Mouse (Mus musculus): ENCODE results near the gene St8sia1. TPM values are rescaled to one million over a fixed set of nuclear protein-coding genes. Genes with fewer than 3 reads are reported as not detected.
A peak's percentile ranks its signal among the peaks of the same experiment; 100 is the strongest.

St8sia1 gene
- polyA plus RNA-seq, 1 experiment from 2014 or later: 2.7 TPM

DNA sequence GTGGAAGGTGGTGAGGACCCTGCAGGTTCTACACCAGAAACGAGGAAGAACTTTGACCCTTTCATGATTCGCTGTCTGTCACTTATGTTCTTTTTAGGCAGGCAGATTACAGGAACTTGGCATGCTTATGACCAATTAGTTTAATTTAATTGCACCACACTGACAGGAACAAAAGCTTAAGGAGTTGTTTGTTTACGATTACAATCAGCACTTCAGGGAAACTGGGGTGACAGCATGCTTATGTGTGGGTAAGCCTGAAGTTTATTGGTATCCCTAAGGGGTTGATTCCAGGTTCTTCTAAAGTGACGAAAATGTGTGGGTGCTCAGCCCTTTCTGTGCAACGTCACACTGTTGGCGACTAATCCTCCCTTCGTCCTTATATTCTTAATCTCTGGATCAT lies 30.6 kb upstream of the St8sia1 start:
- H3K4me1 ChIP-seq (ENCODE audit: control insufficient read depth, insufficient read depth, low read length): no peaks in the 10 kb centered on the region
- no peak overlapping the region for H3K9ac ChIP-seq (replicated peaks; ENCODE audit: low read length)
- H3K36me3 ChIP-seq (replicated peaks; ENCODE audit: control insufficient read depth, insufficient read depth, low read depth, low read length): no peaks in the 10 kb centered on the region
- H3K4me2 ChIP-seq (ENCODE audit: low read depth, low read length): no peak overlapping the region
- no peaks in the 10 kb centered on the region for H3K27me3 ChIP-seq (ENCODE audit: control insufficient read depth, insufficient read depth, low read length)
- ATAC-seq (replicated peaks; ENCODE audit: insufficient number of reproducible peaks, low FRiP score, low TSS enrichment, low read depth): no peak
- DNase-seq (ENCODE audit: low spot score): no peak
- no peaks in the 10 kb centered on the region for H3K9me3 ChIP-seq (replicated peaks; ENCODE audit: control insufficient read depth, low read length)
- WGBS: 60% methylated on average over 7 of the region's 7 CpGs
- no peak overlapping the region for H3K27ac ChIP-seq (replicated peaks; ENCODE audit: low read depth, low read length)
- H3K4me3 ChIP-seq (ENCODE audit: low read depth, low read length): no peak overlapping the region

DNA sequence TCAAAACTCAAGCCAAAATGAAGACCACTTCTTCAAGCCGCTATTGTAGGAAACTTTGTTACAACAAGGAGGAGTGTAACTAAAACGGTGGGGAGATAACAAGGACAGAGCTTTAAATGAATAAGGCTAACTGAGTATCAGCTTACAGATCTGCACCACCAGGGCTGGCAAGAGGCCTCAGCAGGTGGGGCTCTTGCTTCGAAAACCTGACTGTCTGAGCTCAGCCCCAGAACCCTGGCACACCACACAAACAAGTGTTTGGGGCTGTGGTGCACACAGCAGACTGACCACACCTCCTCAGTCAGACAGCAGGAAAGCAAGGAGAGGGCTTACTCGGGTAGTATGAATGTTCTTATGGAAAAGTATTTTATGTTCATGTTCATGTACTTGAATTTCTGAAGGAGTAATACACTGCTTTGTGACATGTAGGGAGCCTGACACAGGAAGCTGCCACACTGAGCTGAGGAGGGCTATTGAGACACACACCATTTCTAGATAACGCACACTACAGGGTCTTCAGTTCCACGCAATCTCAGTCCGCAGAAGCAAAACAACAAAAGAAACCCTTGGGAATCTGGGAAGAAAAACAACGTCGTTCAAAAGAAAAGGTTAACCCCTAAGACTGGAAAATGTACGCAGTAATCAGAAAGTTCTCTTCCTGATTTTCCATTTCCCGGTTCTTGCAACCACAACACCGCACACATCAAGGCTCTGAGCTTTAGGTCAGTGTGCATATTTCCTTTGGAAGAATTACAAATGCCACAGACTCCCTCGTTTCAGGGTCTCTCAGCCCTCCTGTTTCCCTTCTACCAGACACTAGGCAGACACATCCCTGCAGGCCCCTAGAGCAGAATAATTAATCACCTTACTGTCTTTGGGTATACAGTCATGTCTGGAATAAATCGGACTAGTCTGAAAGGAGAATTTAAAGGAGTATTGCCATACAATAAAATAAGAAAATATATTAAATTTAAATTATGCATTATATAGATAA lies 29.8 kb upstream of the St8sia1 start:
- H3K4me3 ChIP-seq (ENCODE audit: low read depth, low read length): no peak overlapping the region
- H3K4me1 ChIP-seq (ENCODE audit: control insufficient read depth, insufficient read depth, low read length): no peaks in the 10 kb centered on the region
- no peak overlapping the region for H3K4me2 ChIP-seq (ENCODE audit: low read depth, low read length)
- H3K9me3 ChIP-seq (replicated peaks; ENCODE audit: control insufficient read depth, low read length): no peaks in the 10 kb centered on the region
- no peaks in the 10 kb centered on the region for H3K27me3 ChIP-seq (ENCODE audit: control insufficient read depth, insufficient read depth, low read length)
- H3K27ac ChIP-seq (replicated peaks; ENCODE audit: low read depth, low read length): no peak overlapping the region
- no peak overlapping the region for H3K9ac ChIP-seq (replicated peaks; ENCODE audit: low read length)
- ATAC-seq (replicated peaks; ENCODE audit: insufficient number of reproducible peaks, low FRiP score, low TSS enrichment, low read depth) (0 out of 2 replicates have a peak, but pooled peaks have one; percentile 42), DNase-seq (ENCODE audit: low spot score) (no peak)
- WGBS: 33% methylated on average over 14 of the region's 14 CpGs
- H3K36me3 ChIP-seq (replicated peaks; ENCODE audit: control insufficient read depth, insufficient read depth, low read depth, low read length): no peaks in the 10 kb centered on the region

DNA sequence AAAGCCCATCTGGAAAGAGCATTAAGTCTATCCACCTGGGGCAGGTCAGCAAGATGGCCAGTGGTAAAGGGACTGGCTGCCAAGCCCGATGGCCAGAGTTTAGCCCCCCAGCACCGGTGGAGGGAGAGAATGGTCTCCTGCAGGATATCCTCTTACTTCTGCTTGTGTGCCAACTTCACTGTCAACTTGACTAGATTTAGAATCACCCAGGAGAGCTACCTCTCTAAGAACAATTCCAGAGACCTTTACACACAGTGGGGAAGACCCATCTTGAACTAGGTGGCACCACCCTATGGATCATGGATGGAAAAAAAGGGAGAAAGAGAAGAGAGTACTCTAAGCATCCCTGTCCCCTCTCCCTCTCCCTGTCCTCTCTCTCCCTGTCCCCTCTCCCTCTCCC lies 28.7 kb upstream of the St8sia1 start:
- H3K9me3 ChIP-seq (replicated peaks; ENCODE audit: control insufficient read depth, low read length): no peaks in the 10 kb centered on the region
- DNase-seq (ENCODE audit: low spot score) (no peak), ATAC-seq (replicated peaks; ENCODE audit: insufficient number of reproducible peaks, low FRiP score, low TSS enrichment, low read depth) (no peak)
- no peak overlapping the region for H3K27ac ChIP-seq (replicated peaks; ENCODE audit: low read depth, low read length)
- H3K4me3 ChIP-seq (ENCODE audit: low read depth, low read length): no peak overlapping the region
- H3K36me3 ChIP-seq (replicated peaks; ENCODE audit: control insufficient read depth, insufficient read depth, low read depth, low read length): no peaks in the 10 kb centered on the region
- H3K4me1 ChIP-seq (ENCODE audit: control insufficient read depth, insufficient read depth, low read length): no peaks in the 10 kb centered on the region
- no peak overlapping the region for H3K9ac ChIP-seq (replicated peaks; ENCODE audit: low read length)
- no peak overlapping the region for H3K4me2 ChIP-seq (ENCODE audit: low read depth, low read length)
- WGBS: 68% methylated on average over 2 of the region's 2 CpGs
- H3K27me3 ChIP-seq (ENCODE audit: control insufficient read depth, insufficient read depth, low read length): no peaks in the 10 kb centered on the region

DNA sequence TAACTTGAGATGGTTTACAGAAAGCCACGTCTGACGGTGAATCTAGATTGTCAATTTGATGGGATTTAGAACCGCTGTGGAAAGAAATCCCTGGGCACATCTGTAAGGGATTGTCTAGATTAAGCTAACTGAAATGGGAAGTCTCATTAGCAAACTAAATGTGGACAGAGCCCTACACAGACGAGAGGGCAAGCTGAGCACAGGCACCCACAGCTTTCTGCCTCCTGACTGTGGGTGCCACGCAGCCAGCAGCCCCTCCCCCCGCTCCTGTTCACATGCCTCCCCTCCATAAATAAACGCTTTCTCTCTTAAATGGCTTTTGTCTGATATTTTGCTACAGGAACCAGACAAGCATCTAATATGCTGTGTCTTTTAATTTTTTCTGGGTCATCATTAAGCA lies 27.8 kb upstream of the St8sia1 start:
- Histone ChIP-seq H3K9ac (replicated peaks; ENCODE audit: low read length) (no peak overlapping the region), H3K36me3 (replicated peaks; ENCODE audit: control insufficient read depth, insufficient read depth, low read depth, low read length) (no peaks in the 10 kb centered on the region), H3K4me3 (ENCODE audit: low read depth, low read length) (no peak overlapping the region), H3K4me1 (ENCODE audit: control insufficient read depth, insufficient read depth, low read length) (no peaks in the 10 kb centered on the region), H3K27me3 (ENCODE audit: control insufficient read depth, insufficient read depth, low read length) (no peaks in the 10 kb centered on the region), H3K27ac (replicated peaks; ENCODE audit: low read depth, low read length) (no peak overlapping the region), H3K9me3 (replicated peaks; ENCODE audit: control insufficient read depth, low read length) (no peaks in the 10 kb centered on the region), H3K4me2 (ENCODE audit: low read depth, low read length) (no peak overlapping the region)
- ATAC-seq (replicated peaks; ENCODE audit: insufficient number of reproducible peaks, low FRiP score, low TSS enrichment, low read depth) (no peak), DNase-seq (ENCODE audit: low spot score) (peak; percentile 33)
- 49% methylated on average over 7 of the region's 7 CpGs for WGBS

DNA sequence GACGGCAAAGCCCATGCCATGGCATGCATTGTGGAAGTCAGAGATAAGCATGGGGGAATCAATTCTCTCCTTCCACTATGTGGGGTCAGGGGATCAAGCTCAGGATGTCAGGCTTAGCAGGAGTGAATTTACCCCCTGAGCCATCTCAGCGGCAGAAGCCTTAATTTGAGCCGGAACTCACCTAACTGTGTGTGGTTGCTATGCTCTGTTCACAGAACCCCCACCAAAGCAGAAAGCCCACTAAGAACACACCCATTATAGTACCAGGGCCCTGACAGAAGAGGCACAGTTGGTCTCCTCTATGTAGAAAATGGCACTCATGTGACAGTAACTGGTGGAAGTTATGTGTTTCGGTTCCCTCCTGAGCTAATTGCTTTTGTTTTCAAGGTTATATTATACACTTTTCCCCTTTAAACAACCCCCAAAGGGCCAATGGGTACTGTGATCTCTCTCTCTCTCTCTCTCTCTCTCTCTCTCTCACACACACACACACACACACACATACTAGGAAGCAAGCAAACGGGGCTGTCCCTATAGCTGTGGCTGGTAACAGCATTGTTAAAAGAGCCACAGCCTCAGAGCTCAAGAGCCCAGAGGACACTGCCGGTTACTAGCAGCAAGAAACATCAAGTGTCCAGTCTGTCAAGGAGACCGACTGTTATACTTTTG lies 27.3 kb upstream of the St8sia1 start:
- Histone ChIP-seq H3K27me3 (ENCODE audit: control insufficient read depth, insufficient read depth, low read length) (no peaks in the 10 kb centered on the region), H3K4me3 (ENCODE audit: low read depth, low read length) (no peak overlapping the region), H3K9ac (replicated peaks; ENCODE audit: low read length) (no peak overlapping the region), H3K4me1 (ENCODE audit: control insufficient read depth, insufficient read depth, low read length) (no peaks in the 10 kb centered on the region), H3K4me2 (ENCODE audit: low read depth, low read length) (no peak overlapping the region), H3K36me3 (replicated peaks; ENCODE audit: control insufficient read depth, insufficient read depth, low read depth, low read length) (no peaks in the 10 kb centered on the region), H3K9me3 (replicated peaks; ENCODE audit: control insufficient read depth, low read length) (no peaks in the 10 kb centered on the region), H3K27ac (replicated peaks; ENCODE audit: low read depth, low read length) (no peak overlapping the region)
- ATAC-seq (replicated peaks; ENCODE audit: insufficient number of reproducible peaks, low FRiP score, low TSS enrichment, low read depth) (no peak), DNase-seq (ENCODE audit: low spot score) (no peak)
- 45% methylated on average over 7 of the region's 7 CpGs for WGBS

DNA sequence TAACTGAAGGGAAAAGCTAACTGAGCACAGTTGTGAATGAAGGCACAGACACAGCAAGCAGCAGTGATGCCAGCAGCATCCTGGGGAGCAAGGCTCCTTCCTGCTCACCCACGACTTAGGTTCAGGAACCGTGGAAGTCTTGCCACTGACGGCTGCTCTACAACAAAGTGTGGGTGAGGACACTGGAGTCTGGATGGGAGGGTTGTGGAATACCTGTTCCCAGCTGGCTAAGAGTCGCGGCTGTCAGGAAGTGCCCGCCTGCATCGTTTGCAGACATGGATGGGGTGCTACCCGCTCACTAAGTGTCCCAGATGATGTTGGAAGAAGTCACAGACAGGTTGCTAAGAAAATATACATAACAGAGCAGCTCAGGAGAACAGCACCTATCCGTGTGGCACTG lies 26.3 kb upstream of the St8sia1 start:
- no peak for ATAC-seq (replicated peaks; ENCODE audit: insufficient number of reproducible peaks, low FRiP score, low TSS enrichment, low read depth)
- Histone ChIP-seq H3K4me3 (ENCODE audit: low read depth, low read length) (no peak overlapping the region), H3K36me3 (replicated peaks; ENCODE audit: control insufficient read depth, insufficient read depth, low read depth, low read length) (no peaks in the 10 kb centered on the region), H3K27ac (replicated peaks; ENCODE audit: low read depth, low read length) (no peak overlapping the region), H3K27me3 (ENCODE audit: control insufficient read depth, insufficient read depth, low read length) (no peaks in the 10 kb centered on the region), H3K9me3 (replicated peaks; ENCODE audit: control insufficient read depth, low read length) (no peaks in the 10 kb centered on the region), H3K4me2 (ENCODE audit: low read depth, low read length) (no peak overlapping the region), H3K4me1 (ENCODE audit: control insufficient read depth, insufficient read depth, low read length) (no peaks in the 10 kb centered on the region), H3K9ac (replicated peaks; ENCODE audit: low read length) (no peak overlapping the region)
- no peak for DNase-seq (ENCODE audit: low spot score)
- WGBS: 81% methylated on average over 9 of the region's 9 CpGs

DNA sequence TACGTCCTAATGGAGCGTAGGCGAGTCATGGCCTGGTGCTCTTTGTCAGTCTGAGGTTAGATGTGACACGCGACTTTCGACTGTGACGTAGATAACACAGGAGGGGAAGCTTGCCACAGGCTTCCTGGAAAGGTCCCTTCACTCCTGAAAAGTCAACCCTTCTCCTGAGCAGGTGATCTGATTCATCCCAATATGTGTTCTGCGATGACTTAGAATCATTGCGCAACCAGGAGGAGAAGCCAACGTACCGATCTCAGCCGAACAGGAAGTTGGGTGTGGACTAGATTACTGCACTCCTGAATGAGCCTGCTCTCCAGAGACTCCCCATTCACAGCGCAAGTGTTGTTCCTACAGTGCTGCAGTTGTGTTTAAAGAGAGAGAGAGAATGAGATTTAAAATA lies 25.2 kb upstream of the St8sia1 start:
- Histone ChIP-seq H3K4me2 (ENCODE audit: low read depth, low read length) (no peak overlapping the region), H3K27ac (replicated peaks; ENCODE audit: low read depth, low read length) (no peak overlapping the region), H3K4me3 (ENCODE audit: low read depth, low read length) (no peak overlapping the region), H3K9me3 (replicated peaks; ENCODE audit: control insufficient read depth, low read length) (no peaks in the 10 kb centered on the region), H3K36me3 (replicated peaks; ENCODE audit: control insufficient read depth, insufficient read depth, low read depth, low read length) (no peaks in the 10 kb centered on the region), H3K4me1 (ENCODE audit: control insufficient read depth, insufficient read depth, low read length) (no peaks in the 10 kb centered on the region), H3K27me3 (ENCODE audit: control insufficient read depth, insufficient read depth, low read length) (no peaks in the 10 kb centered on the region), H3K9ac (replicated peaks; ENCODE audit: low read length) (no peak overlapping the region)
- no peak for DNase-seq (ENCODE audit: low spot score)
- 87% methylated on average over 13 of the region's 13 CpGs for WGBS
- no peak for ATAC-seq (replicated peaks; ENCODE audit: insufficient number of reproducible peaks, low FRiP score, low TSS enrichment, low read depth)

DNA sequence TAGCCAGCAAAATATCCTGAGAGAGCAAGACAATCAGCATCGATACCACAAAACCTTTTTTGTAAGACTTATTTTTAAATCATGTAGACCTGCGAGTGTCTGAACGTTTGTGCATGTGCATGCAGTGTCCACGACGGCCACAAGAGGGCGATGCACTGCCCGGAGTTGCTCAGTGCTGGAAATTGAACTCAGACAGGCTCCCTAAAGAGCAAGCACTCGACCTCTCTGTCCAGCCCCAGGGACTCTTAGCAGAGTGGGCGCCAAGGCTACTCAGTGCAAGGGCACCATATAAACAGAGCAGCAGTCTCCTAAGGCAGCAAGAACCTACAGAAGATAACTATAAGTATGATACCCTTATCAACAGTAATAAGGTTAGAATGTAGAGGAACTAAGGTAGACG lies 24.5 kb upstream of the St8sia1 start:
- H3K4me1 ChIP-seq (ENCODE audit: control insufficient read depth, insufficient read depth, low read length): no peaks in the 10 kb centered on the region
- DNase-seq (ENCODE audit: low spot score): peak; percentile 72
- WGBS: 32% methylated on average over 10 of the region's 10 CpGs
- H3K4me3 ChIP-seq (ENCODE audit: low read depth, low read length): no peak overlapping the region
- no peak overlapping the region for H3K27ac ChIP-seq (replicated peaks; ENCODE audit: low read depth, low read length)
- H3K9me3 ChIP-seq (replicated peaks; ENCODE audit: control insufficient read depth, low read length): no peaks in the 10 kb centered on the region
- no peak overlapping the region for H3K9ac ChIP-seq (replicated peaks; ENCODE audit: low read length)
- no peaks in the 10 kb centered on the region for H3K36me3 ChIP-seq (replicated peaks; ENCODE audit: control insufficient read depth, insufficient read depth, low read depth, low read length)
- no peak overlapping the region for H3K4me2 ChIP-seq (ENCODE audit: low read depth, low read length)
- no peak for ATAC-seq (replicated peaks; ENCODE audit: insufficient number of reproducible peaks, low FRiP score, low TSS enrichment, low read depth)
- H3K27me3 ChIP-seq (ENCODE audit: control insufficient read depth, insufficient read depth, low read length): no peaks in the 10 kb centered on the region
